Mouse (Mus musculus) MEL (cell line): ENCODE measurements around the gene Isca1.

Experiments used
- CTCF ChIP-seq, 3 experiments: IDR thresholded peaks in 2 of 3; conservative IDR thresholded peaks in 1 of 3; 2 replicates each; pipeline ENCODE4 v1.5.1; 2011 to 2012; ENCODE audit warnings: low read length in 3 of 3, low read depth in 2 of 3, mild to moderate bottlenecking in 2 of 3, improper control_type of control experiment in 1 of 3, inconsistent platforms in 1 of 3, mixed read lengths in 1 of 3, moderate library complexity in 1 of 3; ENCODE audit not compliant: control insufficient read depth in 1 of 3, insufficient read depth in 1 of 3, poor library complexity in 1 of 3, severe bottlenecking in 1 of 3
- HCFC1 ChIP-seq: IDR thresholded peaks from 2 replicates; pipeline ENCODE4 v1.6.1; 2012; ENCODE audit warnings: low read depth, mild to moderate bottlenecking, inconsistent platforms, low read length, improper control_type of control experiment, moderate library complexity
- MXI1 ChIP-seq: IDR thresholded peaks from 2 replicates; pipeline ENCODE4 v1.6.1; 2011; ENCODE audit warnings: mild to moderate bottlenecking, low read depth, low read length, improper control_type of control experiment
- NELFE ChIP-seq: IDR thresholded peaks from 2 replicates; pipeline ENCODE4 v1.6.1; 2011; ENCODE audit warnings: low read depth, low read length, improper control_type of control experiment
- POLR2A ChIP-seq, 2 experiments: IDR thresholded peaks; 2 replicates each; pipeline ENCODE4 v1.6.1; 2011 to 2012; ENCODE audit warnings: low read length in 2 of 2, mild to moderate bottlenecking in 2 of 2, control low read depth in 1 of 2, improper control_type of control experiment in 1 of 2, low read depth in 1 of 2, moderate library complexity in 1 of 2; ENCODE audit not compliant: control insufficient read depth in 1 of 2, insufficient read depth in 1 of 2, poor library complexity in 1 of 2
- ZNF384 ChIP-seq: IDR thresholded peaks from 2 replicates; pipeline ENCODE4 v1.6.1; 2012; ENCODE audit warnings: low read depth, mild to moderate bottlenecking, inconsistent platforms, low read length, improper control_type of control experiment

DNA sequence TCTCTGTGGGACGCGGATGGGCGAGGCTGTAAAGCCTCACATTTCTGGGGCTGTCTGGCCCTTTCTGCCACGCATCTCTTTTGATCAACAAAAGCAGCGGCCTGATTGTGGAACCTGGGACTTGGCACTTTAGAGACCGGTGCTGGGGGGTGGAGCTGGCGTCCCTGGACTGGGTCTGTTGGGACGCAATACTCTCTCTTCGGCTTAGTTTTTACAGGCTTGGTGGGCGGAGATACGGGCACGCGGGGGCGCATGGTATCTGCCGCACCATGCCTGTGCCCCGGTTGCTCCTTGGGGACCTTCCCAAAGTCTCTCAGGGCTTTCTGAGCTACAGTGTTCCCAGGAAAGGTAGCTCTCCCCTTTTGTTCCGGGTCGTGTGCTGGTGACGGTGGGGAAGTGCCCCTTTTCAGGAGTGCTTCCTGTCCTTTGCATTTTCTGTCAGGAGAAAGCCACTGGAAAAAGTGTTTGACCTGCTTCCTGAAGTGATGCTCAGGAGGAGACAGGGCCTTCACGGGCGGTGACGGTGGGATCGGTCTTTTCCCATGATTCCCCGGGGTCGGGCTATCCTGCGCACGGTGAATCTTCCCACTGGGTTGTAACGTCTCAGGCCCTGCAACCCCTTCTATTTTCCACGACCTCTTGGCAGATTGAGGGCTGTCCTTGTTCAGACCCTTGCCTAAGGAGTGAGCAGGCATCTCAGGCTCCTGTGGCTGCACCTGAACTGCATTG, 43.3 kb downstream of the Isca1 start:
- TF ChIP-seq MXI1 (no peak), ZNF384 (no peak), HCFC1 (no peak), CTCF (IDR thresholded peaks at IDR 0.05 in 2 of 3, conservative IDR thresholded peaks at IDR 0.05 in 1 of 3; ENCODE audit: control insufficient read depth in 1 of 3, insufficient read depth in 1 of 3, low read depth in 2 of 3, low read length in 3 of 3, poor library complexity in 1 of 3, severe bottlenecking in 1 of 3) (no peak), NELFE (no peak), POLR2A (IDR thresholded peaks at IDR 0.05; ENCODE audit: control insufficient read depth in 1 of 2, insufficient read depth in 1 of 2, low read depth in 1 of 2, low read length in 2 of 2, poor library complexity in 1 of 2) (no peak)
